Mouse (Mus musculus) adrenal gland, adult 8-10 months (tissue): ENCODE results near the gene Dand5. TPM values are rescaled to one million over a fixed set of nuclear protein-coding genes. Genes with fewer than 3 reads are reported as not detected.

Source experiments
- DNase-seq: peaks from one replicate; pipeline ENCODE4 v3.0.0; 2022
- total RNA-seq, 4 experiments: library from RNA; stranded (reverse); gene quantifications; 2 replicates each; pipeline ENCODE4 v1.2.4; 2022

The Dand5 gene
- 10 to 100 TPM; 11.2 to 14.9 (median 12.5) TPM for total RNA-seq

DNA sequence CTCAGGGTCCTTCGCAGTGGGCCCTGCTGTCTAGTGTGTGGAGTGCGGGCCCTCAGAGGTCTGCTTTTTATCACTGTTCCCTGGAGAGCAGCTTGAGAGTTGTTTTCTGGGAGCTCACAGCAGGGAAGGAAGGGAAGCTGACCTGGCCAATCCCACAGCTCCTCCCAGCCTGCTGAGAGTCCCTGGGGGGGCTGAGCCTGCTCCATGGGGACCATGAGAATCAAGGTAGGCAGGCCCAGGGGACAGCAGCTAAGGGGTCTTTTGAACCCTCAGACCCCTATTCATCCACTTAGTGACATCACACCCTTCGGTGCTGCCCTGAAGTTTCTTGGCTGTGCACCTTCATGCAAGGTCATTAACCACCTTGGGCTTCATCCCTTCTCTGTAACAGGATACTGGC is at the start of gene Dand5:
Gene Dand5 (minus strand): TSS at position 101 of the 400 bp plus-strand sequence.
- DNase-seq = no peak

DNA sequence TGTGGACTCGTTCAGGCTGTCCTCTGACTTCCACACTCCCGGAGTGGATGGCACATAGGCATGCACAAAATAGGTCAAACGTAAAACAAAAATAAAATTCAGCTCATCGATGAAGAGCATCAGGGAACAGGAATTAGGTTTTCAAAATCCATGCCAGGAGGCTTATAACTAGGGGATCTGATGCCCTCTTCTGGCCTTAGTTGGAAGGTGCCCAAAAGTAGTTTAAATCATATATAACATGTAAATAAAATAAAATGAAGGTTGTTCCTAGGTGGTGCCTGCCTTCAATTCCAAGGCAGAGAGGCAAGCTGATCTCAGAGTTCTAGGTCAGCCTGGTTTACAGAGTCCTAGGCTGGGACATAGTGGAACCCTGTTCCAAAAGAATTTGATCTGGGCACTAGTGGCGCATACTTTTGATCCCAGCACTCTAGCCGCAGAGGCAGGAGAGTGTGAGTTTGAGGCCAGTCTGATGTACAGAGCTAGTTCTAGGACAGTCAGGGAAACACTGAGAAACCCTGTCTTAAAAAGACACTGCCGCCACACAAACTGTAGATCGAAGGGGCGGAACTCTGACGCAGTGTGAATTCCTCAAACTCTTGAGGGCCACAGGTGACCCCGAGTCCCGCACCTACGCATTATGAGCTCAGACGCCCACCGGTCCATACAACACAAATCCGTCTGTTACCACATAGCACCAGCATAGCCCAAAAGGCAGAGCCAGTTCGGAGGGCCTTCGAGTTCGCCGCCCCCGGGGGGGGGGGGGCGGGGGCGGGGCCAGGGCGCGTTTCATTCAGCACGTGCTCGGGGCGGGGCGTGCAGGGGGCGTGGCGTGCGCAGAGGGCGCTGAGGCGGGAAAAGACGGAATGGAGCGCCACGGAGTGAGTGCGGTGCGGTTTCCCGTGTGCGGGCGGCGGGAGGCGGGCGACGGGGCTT is 49.0 kb upstream of the Dand5 start, which contains the start of gene Syce2:
Gene Syce2 (plus strand): TSS at position 736 of the 933 bp plus-strand sequence.
- DNase-seq = peak; percentile 62

DNA sequence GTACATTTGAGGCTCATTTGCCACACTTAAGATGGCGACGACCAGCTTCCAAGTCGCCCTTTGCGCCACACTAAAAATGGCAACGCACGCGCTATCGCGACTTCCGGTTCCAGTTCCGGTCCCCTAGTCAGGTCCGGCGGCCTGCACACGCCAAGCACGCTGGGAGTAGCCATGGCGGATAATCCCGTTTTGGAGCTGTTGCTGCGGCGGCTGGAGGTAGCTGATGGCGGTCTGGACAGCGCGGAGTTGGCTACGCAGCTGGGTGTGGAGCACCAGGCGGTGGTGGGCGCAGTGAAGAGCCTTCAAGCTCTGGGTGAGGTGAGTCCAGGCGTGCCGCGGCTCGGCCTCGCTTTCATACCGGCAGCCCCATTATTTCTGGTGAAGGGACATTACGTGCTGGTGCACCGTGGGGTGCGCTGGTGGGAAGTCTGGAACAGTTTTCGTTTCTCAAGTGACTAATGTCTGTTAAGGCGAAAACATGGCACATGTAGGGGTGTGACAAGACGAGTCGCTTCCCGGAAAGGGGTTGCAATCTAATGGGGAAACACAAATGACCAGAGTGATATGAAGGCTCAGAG is 34.3 kb upstream of the Dand5 start, which contains the start of gene Farsa:
Gene Farsa (plus strand): TSS at position 126 of the 578 bp plus-strand sequence.
- peak; percentile 90 for DNase-seq

DNA sequence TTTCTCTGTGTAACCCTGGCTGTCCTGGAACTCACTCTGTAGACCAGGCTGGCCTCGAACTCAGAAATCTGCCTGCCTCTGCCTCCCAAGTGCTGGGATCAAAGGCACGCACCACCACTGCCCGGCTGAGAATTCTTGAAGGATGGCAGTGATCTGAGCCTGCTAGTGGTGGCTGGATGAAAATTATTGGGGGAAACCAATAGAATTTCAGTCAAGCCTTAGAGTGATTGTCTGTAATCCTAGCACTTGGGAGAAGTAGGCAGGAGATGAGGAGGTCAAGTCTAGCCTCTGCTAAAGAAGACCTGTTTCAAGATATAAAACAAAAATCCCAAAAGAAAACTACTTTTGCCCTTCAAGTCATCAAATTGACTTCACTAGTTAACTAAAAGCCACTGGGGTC is 33.8 kb upstream of the Dand5 start:
- DNase-seq = no peak

DNA sequence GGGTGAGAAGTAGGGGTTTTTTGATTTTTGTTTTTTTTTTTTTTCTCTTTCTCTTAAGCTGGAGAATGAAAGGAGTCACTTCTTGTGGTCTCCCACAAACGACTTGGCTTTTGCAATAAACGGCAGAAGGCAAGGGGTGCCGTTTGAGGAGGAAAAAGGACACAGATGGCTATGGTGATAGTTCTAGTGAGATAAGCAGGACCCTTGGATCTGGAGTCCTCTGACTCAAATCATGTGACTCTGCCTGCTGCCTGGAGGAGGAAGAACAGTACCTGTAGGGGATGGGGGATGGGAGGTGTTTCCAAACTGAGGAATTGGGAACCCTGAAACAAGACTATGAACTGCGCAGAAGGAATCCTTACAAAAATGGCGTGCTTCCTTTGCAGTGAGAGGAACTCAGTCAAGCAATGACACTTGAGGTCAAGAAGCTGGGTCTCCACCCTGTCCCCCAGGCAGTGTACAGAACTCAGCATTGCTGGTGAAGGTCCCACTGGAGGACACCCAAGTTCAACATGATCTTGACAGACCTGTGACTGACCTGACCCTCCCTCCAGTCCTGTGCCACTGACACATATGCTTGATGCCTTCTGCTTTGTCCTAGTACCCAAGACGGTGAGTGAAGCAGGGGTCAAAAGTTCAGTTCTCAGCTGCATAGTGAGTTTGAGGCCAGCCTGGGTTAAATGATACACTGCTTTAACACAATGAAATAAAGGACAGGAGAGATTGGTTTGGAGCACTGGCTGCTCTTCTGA is 25.2 kb upstream of the Dand5 start:
- no peak for DNase-seq

DNA sequence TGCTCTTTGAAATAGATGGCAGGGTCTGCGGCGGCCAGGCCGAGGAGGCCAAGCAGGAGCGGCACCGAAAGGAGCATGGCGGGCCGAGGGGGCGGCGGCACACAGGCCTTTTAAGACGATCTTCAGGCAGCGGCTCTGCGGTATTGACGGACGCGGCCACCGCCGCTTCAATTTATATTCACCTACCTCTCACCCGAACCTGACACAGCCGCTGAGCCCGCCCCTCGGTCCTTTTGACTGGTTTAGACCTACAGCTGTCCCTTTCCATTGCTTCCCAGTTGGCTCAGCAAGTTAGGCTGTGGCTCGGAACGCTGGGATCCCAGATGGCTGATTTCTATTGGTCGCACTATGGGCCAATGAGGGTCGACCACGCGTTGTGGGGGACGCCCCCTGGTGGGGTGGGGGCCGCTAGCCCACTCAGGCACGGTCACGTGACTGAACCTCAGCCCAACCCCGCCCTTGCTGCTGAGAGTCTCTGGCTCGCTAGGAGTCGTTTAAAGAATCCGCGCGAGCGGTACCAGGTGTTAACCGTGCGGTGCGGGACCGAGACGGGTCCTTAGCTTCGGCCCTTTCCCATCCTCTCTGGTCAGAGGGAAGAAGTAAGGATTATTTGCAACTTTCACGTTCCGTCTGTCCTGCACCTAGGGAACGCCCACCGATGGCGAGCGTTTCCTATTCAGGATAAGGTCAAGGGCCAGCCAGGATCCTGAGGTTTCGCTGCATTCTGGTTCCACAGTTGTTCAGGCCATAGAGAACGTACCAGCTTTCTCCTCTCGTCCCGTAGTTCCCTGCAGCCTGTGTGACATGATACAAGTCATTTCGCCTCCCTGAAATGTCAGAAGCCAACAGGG is 24.3 kb upstream of the Dand5 start, which contains the start of gene Calr:
Gene Calr (minus strand): TSS at position 213 of the 851 bp plus-strand sequence.
- peak; percentile 100 for DNase-seq

DNA sequence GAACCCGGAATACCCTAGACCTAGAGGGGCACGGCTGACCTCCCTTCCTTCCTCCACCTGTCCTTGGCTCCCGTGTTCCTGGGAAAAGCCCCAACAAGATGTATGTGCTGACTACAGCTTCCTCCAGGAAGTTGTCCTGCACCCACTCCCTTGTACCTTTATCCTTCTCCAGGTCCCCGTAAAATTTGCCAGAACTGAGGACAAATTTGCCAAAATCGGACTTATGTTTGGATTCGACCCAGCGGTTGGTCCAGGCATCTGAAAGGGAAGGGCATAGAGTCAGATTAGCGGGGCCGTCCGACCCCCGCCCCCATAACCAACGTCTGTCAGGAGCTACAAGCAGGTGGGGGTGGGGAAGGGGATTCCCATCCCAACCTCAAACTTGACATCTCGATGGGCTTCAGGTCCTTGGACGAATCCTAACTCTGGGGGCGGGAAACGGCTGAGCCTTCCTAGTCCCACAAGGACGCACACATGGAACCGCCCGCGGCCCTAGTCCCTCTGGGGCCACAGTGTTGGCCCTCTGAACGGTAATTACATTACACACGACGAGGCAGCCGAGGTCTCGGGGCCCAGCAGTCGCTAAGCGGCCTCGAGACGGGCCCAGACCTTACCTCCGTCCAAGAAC is 23.6 kb upstream of the Dand5 start:
- DNase-seq = no peak

DNA sequence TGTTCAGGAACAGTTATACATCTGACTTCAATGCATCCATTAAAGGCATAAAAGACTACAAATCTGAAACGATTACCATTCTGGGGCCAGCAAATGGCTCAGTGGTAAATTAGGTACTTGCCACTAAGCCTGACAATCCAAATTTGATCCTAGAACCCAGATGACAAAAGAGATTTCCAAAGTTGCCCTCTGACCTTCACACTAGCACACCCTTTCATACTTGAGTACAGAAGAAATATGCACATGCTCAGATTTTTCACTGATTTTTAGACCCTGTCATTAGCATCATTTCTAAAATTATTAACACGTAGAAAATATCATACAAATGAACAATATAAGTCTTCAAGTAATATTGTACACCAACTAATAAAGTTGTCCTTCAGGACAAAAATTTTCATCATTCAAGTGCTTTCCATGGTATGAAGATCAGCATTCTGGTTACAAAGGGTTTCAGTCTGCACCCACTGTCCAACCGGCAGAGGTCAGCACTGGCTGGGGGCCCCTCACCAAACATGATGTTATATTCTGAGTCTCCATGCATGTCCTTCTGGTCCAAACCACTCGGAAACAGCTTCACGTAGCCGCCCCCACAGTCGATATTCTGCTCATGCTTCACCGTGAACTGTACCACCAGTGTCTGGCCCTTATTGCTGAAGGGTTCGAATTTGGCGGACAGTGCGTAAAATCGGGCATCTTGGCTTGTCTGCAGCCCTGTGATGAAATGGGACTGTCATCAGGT is 22.9 kb upstream of the Dand5 start:
- DNase-seq = no peak

DNA sequence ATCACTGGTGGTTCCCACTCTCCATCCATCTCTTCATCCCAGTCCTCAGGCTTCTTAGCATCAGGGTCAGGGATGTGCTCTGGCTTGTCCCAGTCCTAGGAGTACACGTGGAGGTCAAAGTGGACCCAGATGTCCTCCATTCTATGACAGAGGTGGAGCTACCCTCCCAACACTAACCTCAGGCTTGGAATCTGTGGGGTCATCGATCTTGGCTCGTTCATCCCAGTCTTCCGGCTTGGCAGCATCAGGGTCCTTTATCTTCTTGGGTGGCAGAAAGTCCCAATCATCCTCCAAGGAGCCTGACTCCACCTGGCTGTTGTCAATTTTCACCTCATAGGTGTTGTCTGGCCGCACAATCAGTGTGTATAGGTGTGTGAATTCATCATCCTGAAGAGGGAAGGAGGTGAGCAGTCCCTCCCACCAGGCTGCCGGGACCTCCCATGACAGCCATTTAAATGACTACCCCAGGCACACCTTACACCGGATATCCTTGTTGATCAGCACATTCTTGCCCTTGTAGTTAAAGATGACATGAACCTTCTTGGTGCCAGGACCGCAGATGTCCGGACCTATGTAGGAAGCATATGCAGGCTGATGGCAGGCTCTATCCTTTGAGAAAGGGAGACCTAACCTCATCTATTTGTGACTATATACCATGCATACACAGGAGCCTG is 21.9 kb upstream of the Dand5 start:
- DNase-seq = no peak

DNA sequence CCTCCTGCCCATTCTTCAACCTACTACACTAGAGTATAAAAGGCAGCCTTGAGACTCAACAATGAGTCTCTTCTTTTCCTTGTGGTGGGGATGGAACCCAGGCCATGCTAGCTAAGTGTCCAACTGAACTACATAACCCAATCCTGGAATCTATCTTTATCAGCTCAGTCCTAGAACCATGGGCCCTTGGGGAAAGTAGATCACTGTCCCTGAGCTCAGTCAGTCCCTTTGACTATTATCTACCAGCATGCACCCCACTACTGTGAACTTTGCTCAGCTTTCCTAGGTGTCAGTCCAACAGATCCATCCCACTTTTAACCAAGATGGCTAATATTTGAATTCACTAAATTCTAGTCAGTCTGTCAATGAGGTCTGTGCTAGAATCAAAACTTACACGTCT is 18.9 kb upstream of the Dand5 start:
- DNase-seq = no peak

DNA sequence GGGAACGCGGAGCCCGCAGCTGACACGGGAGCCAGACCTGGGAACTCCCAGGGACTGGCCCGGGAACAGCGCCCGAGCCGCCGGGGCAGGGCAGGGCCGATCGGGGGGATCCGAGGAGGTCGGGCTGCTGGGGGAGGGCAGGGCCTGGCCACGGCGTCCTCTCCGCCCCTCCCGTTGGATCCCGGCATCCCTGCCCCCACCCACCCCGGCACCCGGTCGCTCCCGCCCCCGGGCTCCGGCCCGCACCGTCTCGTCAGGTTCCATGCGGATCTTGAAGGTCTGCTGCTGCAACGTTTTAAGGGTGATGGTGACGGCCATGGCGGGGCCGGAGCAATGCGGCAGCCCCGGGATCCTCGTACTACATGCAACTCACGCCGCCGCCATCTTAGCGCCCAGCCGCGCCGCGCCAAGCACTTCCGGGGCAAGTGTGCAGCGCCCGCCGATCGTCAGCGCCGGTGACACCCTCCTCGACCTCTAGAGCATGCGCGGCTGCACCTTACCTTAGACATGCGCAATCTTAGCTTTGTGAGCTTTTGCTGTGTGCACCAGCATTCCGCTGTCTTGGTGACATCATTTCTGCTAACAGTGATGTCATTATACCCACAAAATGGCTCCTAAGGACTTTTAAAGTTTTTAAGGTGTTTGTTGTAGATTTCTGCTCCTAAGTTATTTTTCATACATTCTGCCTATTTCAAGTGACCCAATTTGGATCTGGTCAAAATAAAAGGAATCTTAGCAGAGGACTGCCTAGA is 17.8 kb upstream of the Dand5 start, which contains the start of gene Rad23a:
Gene Rad23a (minus strand): TSS at position 418 of the 752 bp plus-strand sequence.
- peak; percentile 89 for DNase-seq

DNA sequence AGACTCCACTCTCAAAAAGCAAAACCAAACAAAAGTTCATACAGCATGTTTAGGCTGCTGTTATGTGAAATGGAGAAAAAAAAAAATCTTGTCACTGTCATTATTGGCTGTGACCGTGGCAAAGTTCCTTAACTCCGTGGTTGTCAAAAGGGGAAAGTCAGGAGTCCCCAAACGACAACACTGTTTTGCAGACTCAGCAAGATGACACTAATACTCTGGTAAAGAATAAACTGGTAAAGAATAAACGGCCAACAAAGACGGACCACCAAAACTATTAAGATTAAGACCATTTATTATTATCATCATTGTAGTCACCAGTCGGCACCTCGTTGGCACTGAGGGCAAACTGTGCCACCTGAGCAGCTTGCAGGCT is 17.2 kb upstream of the Dand5 start:
- DNase-seq = no peak

DNA sequence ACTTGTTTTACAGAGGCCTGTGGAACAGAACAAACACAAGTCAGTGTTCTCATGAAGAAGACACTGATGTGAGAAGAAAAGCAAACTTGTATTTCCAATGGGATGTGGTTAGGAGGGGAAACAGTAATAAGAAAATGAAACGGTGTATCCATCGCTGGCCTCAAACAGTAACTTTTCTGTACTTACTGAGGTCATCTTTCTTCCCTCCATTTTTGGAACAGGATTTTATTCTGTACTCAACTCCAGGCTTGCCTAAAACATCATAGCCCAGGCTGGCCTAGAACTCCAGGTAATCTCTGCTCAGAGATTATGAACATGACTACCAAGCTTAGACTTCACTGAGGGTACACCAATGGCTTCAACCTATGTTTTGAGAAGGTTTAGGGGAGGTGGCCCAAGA is 16.8 kb upstream of the Dand5 start:
- no peak for DNase-seq

DNA sequence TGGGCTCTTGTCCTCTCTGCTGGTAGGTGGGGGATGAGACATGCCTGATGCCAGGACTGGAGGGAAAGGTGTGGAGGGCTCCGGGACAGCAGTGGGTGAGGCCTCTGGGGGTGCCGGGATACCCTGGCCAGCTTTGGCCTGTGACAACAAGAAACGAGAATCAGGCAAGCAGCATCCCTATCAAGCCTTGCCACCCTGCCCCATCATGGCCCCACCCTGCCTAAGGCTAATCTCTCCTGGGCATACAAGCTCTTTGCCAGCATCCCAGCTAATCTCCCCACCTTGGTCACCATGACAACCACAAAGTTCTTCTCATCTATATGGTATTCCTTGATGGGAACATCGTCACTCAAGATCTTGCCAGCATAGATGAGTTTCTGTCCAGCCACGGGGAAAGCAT is 15.9 kb upstream of the Dand5 start:
- no peak for DNase-seq

DNA sequence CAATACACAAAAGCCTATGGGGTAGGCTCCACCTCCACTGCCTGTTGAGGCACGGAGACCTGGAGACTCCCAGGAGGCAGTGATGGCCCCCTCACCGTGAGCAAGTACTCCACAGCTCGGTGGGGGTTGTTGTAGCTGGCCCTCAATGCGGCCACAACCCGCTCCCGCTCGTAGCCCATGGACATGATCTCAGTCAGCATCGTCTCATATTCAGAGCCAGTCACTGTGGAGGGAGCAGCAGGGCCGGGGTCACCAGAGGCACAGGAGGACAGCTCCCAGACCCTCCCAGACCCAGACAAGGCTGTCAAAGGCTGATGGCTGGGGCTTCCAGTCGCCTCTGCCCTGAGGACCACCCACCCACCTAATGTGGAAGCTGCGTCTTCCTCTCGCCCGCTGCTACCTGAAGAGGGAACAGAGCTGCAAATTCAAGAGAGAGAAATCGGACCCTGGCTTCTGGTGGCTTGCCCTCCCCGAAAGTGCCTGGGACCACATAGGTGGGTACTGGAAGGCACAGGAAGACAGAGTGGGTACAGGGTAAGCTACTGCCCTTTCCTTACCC is 15.4 kb upstream of the Dand5 start:
- DNase-seq = no peak

DNA sequence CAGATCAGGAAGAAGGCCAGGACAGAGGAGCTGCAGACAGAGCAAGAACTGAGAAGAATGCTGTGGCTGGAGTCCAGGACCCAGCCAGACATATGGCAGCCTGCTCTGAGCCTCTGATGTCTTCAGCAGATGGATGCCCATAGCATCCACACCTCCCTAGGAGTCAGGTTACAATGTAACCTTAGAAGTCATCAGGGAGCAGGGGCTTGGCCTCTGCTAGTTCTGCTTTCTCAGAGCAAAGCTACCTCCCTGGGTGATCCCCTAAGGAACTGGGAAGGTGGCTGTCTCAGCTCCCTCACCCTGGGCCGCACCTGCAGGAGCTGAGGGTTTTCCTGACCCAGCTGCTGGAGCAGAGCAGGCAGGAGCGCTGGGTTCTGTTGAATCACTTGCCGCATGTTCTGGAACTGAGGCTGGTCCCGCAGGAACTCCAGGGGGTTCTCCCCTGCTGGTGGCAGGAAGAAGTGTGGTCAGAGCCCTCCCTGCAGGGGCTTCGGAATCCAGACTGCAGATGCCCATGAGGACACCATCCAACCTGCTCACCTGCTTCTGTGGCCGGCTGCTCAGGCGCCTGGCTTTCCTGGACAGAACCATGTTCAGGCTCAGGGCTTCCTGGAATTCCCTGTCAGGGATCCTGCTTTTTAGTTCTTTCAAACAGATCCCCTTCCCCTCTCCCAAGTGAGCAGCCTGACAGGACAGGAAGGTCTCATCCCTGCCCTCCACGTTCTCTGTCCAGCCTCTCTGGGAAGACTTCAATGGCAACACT is 14.7 kb upstream of the Dand5 start:
- no peak for DNase-seq

DNA sequence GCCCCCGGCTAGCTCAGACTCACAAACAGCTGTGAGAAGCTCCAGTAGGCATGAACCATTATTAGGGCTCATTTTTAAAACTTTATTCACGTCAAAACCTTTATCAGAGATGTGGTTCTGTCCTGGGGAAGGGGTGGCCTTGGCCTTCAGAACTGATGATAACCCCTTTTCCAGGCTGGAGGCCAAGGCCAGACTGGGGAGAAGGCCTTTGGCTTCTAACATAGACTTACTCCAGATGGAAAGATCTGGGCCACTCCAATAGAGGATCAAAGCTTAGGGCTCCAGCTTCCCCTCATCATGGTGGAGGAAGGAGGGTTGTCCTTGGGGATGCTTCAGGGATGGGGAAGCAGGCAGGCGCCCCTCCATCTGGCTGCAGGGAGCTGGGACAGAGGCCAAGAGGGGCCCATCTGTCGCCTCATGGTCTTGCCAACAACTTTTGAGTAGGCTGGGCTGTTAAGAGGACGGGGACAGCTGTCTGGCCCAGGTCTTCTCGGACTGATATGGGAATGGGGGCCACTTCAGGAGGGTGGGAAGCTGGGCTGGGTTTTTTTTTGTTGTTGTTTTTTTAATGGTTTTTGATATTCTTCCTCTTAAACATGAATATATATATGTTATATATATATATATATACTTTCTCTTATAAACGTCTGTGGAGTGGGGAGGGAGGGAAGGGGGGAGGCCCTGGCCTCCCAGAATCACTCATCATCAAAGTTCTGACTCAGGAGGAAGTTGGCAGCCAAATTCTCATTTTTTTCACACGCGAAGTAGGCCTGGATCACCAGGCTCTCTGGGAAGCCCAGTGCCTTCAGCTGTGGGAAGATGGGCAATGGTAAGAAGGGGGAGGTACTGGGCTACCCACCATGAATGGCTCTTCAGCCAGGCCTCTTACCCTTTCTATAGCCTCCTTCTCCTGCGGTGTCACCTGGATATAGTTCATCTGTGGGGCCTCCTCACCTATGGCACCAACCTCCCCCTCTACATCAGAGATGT is 12.5 kb upstream of the Dand5 start:
- DNase-seq = peak; percentile 74
